8 mouse cellular contexts compared by ENCODE assay signal in the genomic region with DNA sequence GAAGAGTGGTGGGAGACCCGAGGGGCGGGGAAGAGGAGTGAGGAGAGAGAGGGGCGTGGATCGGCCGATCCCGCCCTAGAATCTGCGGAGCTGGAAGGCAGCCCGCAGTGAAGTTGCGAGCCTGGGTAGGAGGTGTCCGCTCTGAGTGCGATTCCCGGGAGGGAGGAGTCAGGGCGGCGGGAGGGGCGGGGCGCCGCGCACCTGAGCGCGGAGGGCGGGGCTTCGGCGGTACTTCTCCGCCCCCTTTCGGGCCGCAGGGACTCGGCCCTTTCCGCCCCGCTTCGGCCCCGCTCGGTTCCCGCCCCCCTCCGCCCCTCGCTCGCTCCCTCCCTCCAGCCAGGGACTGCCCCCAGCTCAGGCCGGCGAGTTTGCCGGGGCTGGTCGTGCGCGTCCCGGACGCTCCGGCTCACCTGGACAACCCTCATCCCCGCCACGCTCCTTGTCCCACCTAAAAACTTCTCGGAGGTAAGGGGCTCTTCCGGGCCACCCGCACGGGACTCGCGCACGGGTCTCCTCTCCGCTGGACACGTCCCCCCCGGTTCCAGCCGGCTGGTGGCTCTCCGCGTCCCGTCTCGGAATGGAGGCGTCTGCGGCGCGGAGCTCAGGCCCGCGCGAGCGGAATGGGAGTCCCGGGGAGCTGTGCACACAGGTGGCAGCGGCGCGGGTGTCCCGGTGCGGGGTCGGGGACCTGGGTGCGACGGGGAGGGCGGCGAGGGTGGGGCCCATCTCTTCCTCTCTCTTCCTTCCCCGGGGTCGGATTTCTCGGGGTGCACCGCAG. TPM values are rescaled to one million over a fixed set of nuclear protein-coding genes. Genes with fewer than 3 reads are reported as not detected.
DNase-seq lines count a peak whose midpoint lies in the region; ATAC-seq and TF ChIP-seq lines count a peak whose summit lies in the region.

A gene (plus strand): TSS at position 338 of the 778 bp plus-strand sequence.

- no peaks in the 10 kb centered on the region for H3K79me3 ChIP-seq in C2C12 (ENCODE audit: low read depth)

- H3K4me1 ChIP-seq in heart, embryonic 10.5 days = no peaks in the 10 kb centered on the region
- peaks cover 4% of the 10 kb centered on the region; the same call in 1 of the 2 replicates for H3K4me1 ChIP-seq in neural tube, embryonic 14.5 days (ENCODE audit: control insufficient read depth, insufficient read depth, low read length)

- peak within 1 kb of the TSS; percentile 96 for H3K27ac ChIP-seq in heart, embryonic 10.5 days
- H3K27ac ChIP-seq in neural tube, embryonic 14.5 days (ENCODE audit: low read depth, low read length) = 0 out of 2 replicates have a peak within 1 kb of the TSS, but pooled peaks have one; percentile 44

- TF ChIP-seq CTCF in C2C12 (IDR thresholded peaks at IDR 0.05; ENCODE audit: control insufficient read depth, insufficient read depth, insufficient read length) = no peak

- peak within 1 kb of the TSS; percentile 13 for H3ac ChIP-seq in C2C12 (ENCODE audit: control insufficient read depth, insufficient read length, low read depth)

- H3K27me3 ChIP-seq in C2C12 (ENCODE audit: control insufficient read depth, insufficient read depth, insufficient read length) = peaks cover 4% of the 10 kb centered on the region
- peaks cover 15% of the 10 kb centered on the region for H3K27me3 ChIP-seq in heart, embryonic 10.5 days (ENCODE audit: insufficient read depth, poor library complexity, severe bottlenecking)
- peaks cover 2% of the 10 kb centered on the region; the same call in 1 of the 2 replicates for H3K27me3 ChIP-seq in neural tube, embryonic 14.5 days (ENCODE audit: control insufficient read depth, insufficient read depth, low read length)

- H3K4me3 ChIP-seq in C2C12 (ENCODE audit: insufficient read depth, poor library complexity, severe bottlenecking) = peak within 1 kb of the TSS; percentile 31
- H3K4me3 ChIP-seq in heart, embryonic 10.5 days = peak within 1 kb of the TSS; percentile 95
- H3K4me3 ChIP-seq in neural tube, embryonic 14.5 days (ENCODE audit: low read depth, low read length) = peak within 1 kb of the TSS; percentile 76

- H3K4me2 ChIP-seq in neural tube, embryonic 14.5 days (ENCODE audit: low read depth, low read length) = peak within 1 kb of the TSS; percentile 96

- no peaks in the 10 kb centered on the region for H3K36me3 ChIP-seq in C2C12 (ENCODE audit: control insufficient read depth, insufficient read depth)
- H3K36me3 ChIP-seq in heart, embryonic 10.5 days = peaks cover 13% of the 10 kb centered on the region; the same call in 1 of the 2 replicates
- H3K36me3 ChIP-seq in neural tube, embryonic 14.5 days (ENCODE audit: control insufficient read depth, insufficient read depth, low read length) = no peaks in the 10 kb centered on the region

- DNase-seq in adrenal gland, postnatal 14 days = peak; percentile 84
- peak; percentile 71 for DNase-seq in embryo, embryonic 11.5 days (ENCODE audit: low read depth, low spot score)
- peak; percentile 95 for DNase-seq in heart, embryonic 10.5 days (ENCODE audit: low spot score)
- DNase-seq in kidney, adult 8-10 months = peak; percentile 81 to 86
- DNase-seq in lung, adult 18-20 months = peak; percentile 78 to 86
- peak; percentile 7 for DNase-seq in thymus, adult 18-20 months

- WGBS in heart, embryonic 10.5 days = under 1% methylated on average over 66 of the region's 85 CpGs
- 0% methylated on average over 67 of the region's 85 CpGs for WGBS in neural tube, embryonic 14.5 days

- no peaks in the 10 kb centered on the region for H3K79me2 ChIP-seq in C2C12 (ENCODE audit: control insufficient read depth, insufficient read depth)

- H3K9me3 ChIP-seq in heart, embryonic 10.5 days = no peaks in the 10 kb centered on the region
- H3K9me3 ChIP-seq in neural tube, embryonic 14.5 days (ENCODE audit: control insufficient read depth, low read length) = no peaks in the 10 kb centered on the region

- peak within 1 kb of the TSS; percentile 62 for H3K9ac ChIP-seq in neural tube, embryonic 14.5 days (replicated peaks; ENCODE audit: low read depth, low read length)

- ATAC-seq in neural tube, embryonic 14.5 days (ENCODE audit: low read depth) = peak; percentile 87

TF ChIP-seq in C2C12, 6 proteins besides CTCF, POLR2A, EP300 and RAD21:
- no peak for TF ChIP-seq CEBPB (IDR thresholded peaks at IDR 0.05; ENCODE audit: low read depth)
- TF ChIP-seq USF1 (IDR thresholded peaks at IDR 0.05; ENCODE audit: low read depth) = no peak
- TF ChIP-seq MAX (IDR thresholded peaks at IDR 0.05) = no peak
- no peak for TF ChIP-seq MYOD1 (IDR thresholded peaks at IDR 0.05; ENCODE audit: control insufficient read depth, insufficient read length, low read depth)
- TF ChIP-seq MYOG (IDR thresholded peaks at IDR 0.05; ENCODE audit: control insufficient read depth, extremely low read depth, insufficient read length) = no peak
- no peak for TF ChIP-seq FOSL1 (IDR thresholded peaks at IDR 0.05; ENCODE audit: insufficient read depth, low read length, poor library complexity, severe bottlenecking)
TF ChIP-seq in C2C12: peak in this region for 0.

RNA-seq across cellular contexts. Expression of the gene that starts here (rescaled TPM):
- polyA plus RNA-seq in C2C12 (2012; fragmentation: generic; extraction: Trizol) = 4.2 TPM
- 10.1 and 10.9 TPM in 2 replicates for total RNA-seq in adrenal gland, postnatal 14 days (2021)
- polyA plus RNA-seq in heart, embryonic 10.5 days (2016; fragmentation: Nextera tagmentation; extraction: Ambion mirVana) = 17.7 and 28.3 TPM in 2 replicates
- 3.8 and 4.1 TPM in 2 replicates for polyA plus RNA-seq in neural tube, embryonic 14.5 days (2014; fragmentation: Nextera tagmentation; extraction: Ambion mirVana)

Comparison
In these comparisons a context has a peak if more than half of its experiments do, and no peak if none do; other contexts are left out.
1. Peak in every context shown above with its lines: DNase-seq, ATAC-seq, H3K4me3 ChIP-seq and H3K27ac ChIP-seq.
2. H3K4me3 ChIP-seq: peak in every context shown above with its lines; median percentile 95 in heart, embryonic 10.5 days; 76 in neural tube, embryonic 14.5 days; 31 in C2C12.
3. DNase-seq: peak in every context shown above with its lines; median percentile 95 in heart, embryonic 10.5 days; 84 in adrenal gland, postnatal 14 days; 84 in kidney, adult 8-10 months; 82 in lung, adult 18-20 months; 71 in embryo, embryonic 11.5 days; 7 in thymus, adult 18-20 months.